Mouse (Mus musculus): ENCODE measurements around the gene Sh3pxd2a.

Gene Sh3pxd2a

GRCm38 (mm10) chr19:47457711-47458503 lies 6.3 kb downstream of the Sh3pxd2a start:
- DNase-seq (ENCODE audit: low read depth, low spot score), result no peak

GRCm38 (mm10) chr19:47456021-47456420 lies 8.2 kb downstream of the Sh3pxd2a start:
- DNase-seq (ENCODE audit: low read depth, low spot score), result no peak

- DNase-seq (ENCODE audit: low read depth, low spot score), result no peak
Measured at GRCm38 (mm10) chr19:47455001-47455755, 9.0 kb downstream of the Sh3pxd2a start.

- no peak for DNase-seq (ENCODE audit: low read depth, low spot score)
Measured at GRCm38 (mm10) chr19:47454167-47455000, 9.8 kb downstream of the Sh3pxd2a start.

DNA sequence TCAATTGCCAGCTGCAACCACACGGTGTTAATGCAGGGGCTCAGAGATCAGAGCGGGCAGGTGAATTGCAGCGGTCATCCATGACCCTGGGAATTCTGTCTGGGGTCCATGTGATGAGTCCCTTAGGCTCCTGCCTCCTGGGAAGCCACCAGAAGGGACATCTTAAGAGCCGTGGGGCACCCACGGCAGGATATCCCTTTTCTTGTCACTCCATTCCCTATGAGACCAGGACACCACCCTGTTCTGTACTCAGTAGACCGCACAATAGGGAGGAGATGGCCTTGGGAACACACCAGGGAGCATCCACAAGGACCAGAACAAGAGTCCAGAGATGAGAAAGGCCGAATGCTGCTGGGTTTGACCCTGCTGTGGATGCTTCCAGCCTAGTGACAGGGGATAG lies 10.8 kb downstream of the Sh3pxd2a start:
- DNase-seq (ENCODE audit: low read depth, low spot score), result no peak

GRCm38 (mm10) chr19:47452682-47453081 lies 11.5 kb downstream of the Sh3pxd2a start:
- DNase-seq (ENCODE audit: low read depth, low spot score), result no peak

- DNase-seq (ENCODE audit: low read depth, low spot score), result no peak
Measured at GRCm38 (mm10) chr19:47452211-47452610, 12.0 kb downstream of the Sh3pxd2a start.

DNA sequence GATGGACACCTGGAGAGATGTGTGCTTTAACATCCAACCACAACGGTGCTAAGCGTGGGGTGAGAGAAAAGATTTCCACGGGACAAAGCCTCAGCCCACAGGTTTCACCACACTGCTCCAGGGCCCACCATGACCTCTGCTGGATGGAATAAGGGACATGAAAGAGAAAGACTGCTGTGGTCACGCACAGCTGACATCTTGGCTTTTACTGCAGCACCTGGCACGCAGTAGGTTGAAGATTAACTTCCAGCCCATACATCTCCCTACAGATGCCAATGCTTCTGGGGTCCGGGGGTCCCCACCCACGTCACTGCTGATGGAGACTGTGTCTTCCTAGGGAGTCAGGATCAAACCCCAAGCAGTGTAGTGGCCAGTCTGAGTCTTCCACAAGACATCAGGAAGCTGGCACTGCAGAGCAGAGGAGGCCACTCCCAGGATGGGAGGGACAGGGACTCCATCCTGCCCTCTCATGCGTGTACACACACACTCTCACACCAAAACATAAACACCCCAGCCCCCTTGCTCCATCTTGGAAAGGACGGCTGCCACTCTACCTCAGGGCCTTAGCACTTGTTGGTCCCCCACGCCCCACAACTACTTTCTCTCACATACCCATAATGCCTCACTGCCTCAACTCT lies 12.6 kb downstream of the Sh3pxd2a start:
- no peak for DNase-seq (ENCODE audit: low read depth, low spot score)

GRCm38 (mm10) chr19:47450261-47451137 lies 13.7 kb downstream of the Sh3pxd2a start:
- DNase-seq (ENCODE audit: low read depth, low spot score), result no peak

GRCm38 (mm10) chr19:47449513-47450227 lies 14.5 kb downstream of the Sh3pxd2a start:
- no peak for DNase-seq (ENCODE audit: low read depth, low spot score)

- no peak for DNase-seq (ENCODE audit: low read depth, low spot score)
Measured at GRCm38 (mm10) chr19:47448618-47449151, 15.5 kb downstream of the Sh3pxd2a start.

DNA sequence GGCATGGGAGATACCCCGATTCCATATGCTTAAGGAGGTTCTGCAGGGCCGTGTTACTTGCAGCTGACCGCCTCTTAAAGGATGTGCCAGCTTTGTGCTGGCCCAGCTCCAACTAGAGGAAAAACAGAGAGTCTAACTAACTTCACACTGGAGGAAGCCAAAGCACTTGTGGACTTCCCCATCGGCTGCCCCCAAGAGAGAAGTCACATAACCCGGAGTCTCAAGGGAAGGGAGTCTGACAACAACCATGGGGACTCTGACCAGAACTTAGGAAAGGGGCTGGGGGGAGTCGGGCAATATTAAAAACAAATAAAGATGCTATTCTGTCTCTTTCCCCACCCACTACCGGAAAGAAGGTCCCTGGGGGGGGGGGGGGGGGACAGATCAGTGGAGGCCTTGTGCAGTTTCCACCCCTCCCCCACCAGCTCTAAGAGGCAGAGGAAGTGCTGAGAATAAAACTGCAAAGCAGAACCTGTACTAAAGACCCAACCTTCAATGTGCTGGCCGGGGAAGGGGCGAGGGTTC lies 17.3 kb downstream of the Sh3pxd2a start:
- DNase-seq (ENCODE audit: low read depth, low spot score), result no peak

DNA sequence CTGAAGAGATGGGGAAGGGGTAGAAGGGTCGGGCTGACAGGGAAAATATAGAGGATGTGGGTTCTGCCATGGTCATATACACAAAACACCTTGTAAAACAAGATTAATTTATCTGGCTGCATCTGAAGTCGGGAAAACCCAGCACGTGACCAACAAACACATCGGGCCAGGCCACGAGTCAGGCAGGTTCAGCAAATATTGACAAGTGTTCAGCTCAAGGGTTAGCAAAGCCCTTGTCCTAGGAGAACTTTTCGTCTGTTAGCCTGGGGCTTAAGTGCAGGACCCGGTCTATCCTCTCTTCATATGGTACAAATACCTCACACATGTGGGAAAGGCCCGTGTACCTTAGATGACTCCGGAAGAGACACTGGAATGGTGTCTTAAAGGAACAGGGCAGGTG lies 18.1 kb downstream of the Sh3pxd2a start:
- no peak for DNase-seq (ENCODE audit: low read depth, low spot score)

DNA sequence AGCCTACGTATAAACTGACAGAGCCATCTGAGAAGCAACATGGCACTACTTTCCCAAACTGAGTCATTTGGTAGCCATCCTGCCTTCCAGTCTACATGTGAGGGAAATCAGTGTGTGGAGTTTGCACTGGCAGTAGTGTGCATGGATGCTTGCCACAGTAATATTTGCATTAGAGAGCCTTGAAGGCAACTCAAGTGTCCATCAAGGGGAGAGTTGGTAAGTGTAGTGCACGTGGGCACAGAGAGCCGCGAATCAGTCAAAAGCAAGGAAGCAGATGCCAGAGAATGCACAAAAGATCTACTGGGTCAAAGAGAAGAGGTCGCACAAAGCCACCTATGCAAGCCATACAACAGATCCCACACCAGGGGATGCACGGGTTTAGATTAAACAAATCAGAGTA lies 18.5 kb downstream of the Sh3pxd2a start:
- no peak for DNase-seq (ENCODE audit: low read depth, low spot score)

DNA sequence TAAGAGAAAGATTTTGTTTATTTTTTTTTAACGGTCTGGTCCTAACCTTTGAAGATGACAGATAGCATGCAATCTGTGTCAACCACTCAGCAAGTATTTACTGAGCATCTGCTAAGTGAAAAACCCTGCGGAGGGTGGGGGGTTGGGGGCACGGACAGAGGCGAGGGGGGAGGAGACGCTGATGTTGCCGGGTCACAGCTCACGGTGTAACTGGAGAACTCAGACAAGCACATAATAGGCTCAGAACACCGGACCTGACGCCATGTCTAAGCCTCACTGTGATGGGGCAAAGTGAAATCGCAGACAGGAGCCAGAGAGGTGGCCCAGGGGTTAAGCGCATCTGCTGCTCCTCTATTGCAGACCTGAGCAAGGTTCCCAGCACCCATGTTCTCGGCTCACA lies 19.7 kb downstream of the Sh3pxd2a start:
- no peak for DNase-seq (ENCODE audit: low read depth, low spot score)

- DNase-seq (ENCODE audit: low read depth, low spot score), result no peak
Measured at GRCm38 (mm10) chr19:47442294-47442627, 21.9 kb downstream of the Sh3pxd2a start.

- no peak for DNase-seq (ENCODE audit: low read depth, low spot score)
Measured at GRCm38 (mm10) chr19:47441541-47442293, 22.5 kb downstream of the Sh3pxd2a start.

- no peak for DNase-seq (ENCODE audit: low read depth, low spot score)
Measured at GRCm38 (mm10) chr19:47440967-47441366, 23.2 kb downstream of the Sh3pxd2a start.

GRCm38 (mm10) chr19:47440435-47440803 lies 23.8 kb downstream of the Sh3pxd2a start:
- DNase-seq (ENCODE audit: low read depth, low spot score), result no peak
